ENCODE assay signal across 30 mouse cellular contexts in the genomic region with DNA sequence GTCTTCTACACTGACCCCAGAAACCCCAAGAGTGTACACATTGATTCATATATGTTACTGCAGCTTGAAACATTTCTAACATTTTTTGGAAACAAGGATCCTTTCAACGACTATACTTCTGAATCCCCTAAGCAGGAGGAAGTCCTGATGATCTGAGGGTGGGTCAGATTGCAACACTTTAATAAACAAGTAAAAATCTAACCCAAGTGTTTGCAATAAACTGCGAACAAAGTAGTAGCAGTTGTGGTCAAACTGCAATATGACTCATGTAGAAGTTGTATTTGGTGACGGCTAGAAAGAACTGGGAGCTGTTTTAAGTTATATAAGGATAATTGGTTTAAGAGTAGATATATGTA. TPM values are rescaled to one million over a fixed set of nuclear protein-coding genes. Genes with fewer than 3 reads are reported as not detected.
A peak's percentile ranks its signal among the peaks of the same experiment; 100 is the strongest.
DNase-seq lines count a peak whose midpoint lies in the region; ATAC-seq and TF ChIP-seq lines count a peak whose summit lies in the region.
"Had no signal": no experiment of that assay in that cellular context is flagged by ENCODE, and none has a peak within 500 bp of the region (broad histone marks: within the 10 kb centered on the region; RNA-seq: fewer than 3 reads in every experiment).

No protein-coding gene starts in this region.

- no peak overlapping the region for H3K4me3 ChIP-seq in midbrain, embryonic 11.5 days (ENCODE audit: low read depth, low read length)
- H3K4me3 ChIP-seq in midbrain, embryonic 10.5 days = no peak overlapping the region
- H3K4me3 ChIP-seq in bone marrow macrophage, adult 2 months (ENCODE audit: insufficient read depth, low read length) = no peak overlapping the region
- H3K4me3 ChIP-seq: embryonic facial prominence, embryonic 10.5 days; embryonic facial prominence, embryonic 15.5 days; forebrain, embryonic 12.5 days; heart, embryonic 10.5 days; heart, embryonic 15.5 days; hindbrain, embryonic 13.5 days; neural tube, embryonic 12.5 days had no signal

- no peak for TF ChIP-seq CTCF in bone marrow macrophage, adult 2 months (IDR thresholded peaks at IDR 0.05; ENCODE audit: low read depth, low read length)

- H3K4me2 ChIP-seq in midbrain, embryonic 11.5 days = no peak overlapping the region
- H3K4me2 ChIP-seq: embryonic facial prominence, embryonic 15.5 days; forebrain, embryonic 12.5 days; heart, embryonic 15.5 days; hindbrain, embryonic 13.5 days; neural tube, embryonic 12.5 days had no signal

- WGBS in midbrain, embryonic 11.5 days = 91% methylated on average over 3 of the region's 3 CpGs
- 92% methylated on average over 3 of the region's 3 CpGs for WGBS in midbrain, embryonic 10.5 days

- no peaks in the 10 kb centered on the region for H3K27me3 ChIP-seq in midbrain, embryonic 11.5 days (ENCODE audit: control insufficient read depth, insufficient read depth, low read length)
- H3K27me3 ChIP-seq in midbrain, embryonic 10.5 days (ENCODE audit: low read depth, poor library complexity, severe bottlenecking) = peaks cover under 1% of the 10 kb centered on the region; the same call in 1 of the 2 replicates
- H3K27me3 ChIP-seq: embryonic facial prominence, embryonic 15.5 days; forebrain, embryonic 12.5 days; heart, embryonic 15.5 days; megakaryocyte, embryonic 14.5 days; neural tube, embryonic 12.5 days had no signal

- H3K27ac ChIP-seq in midbrain, embryonic 11.5 days (ENCODE audit: low read depth, low read length) = no peak overlapping the region
- H3K27ac ChIP-seq in midbrain, embryonic 10.5 days (replicated peaks) = no peak overlapping the region
- H3K27ac ChIP-seq in bone marrow macrophage, adult 2 months (ENCODE audit: insufficient read depth, low read depth, low read length) = peak overlapping the region; percentile 17; the same call in 1 of the 2 replicates
- H3K27ac ChIP-seq: embryonic facial prominence, embryonic 10.5 days; embryonic facial prominence, embryonic 15.5 days; forebrain, embryonic 12.5 days; heart, embryonic 10.5 days; heart, embryonic 15.5 days; hindbrain, embryonic 13.5 days; kidney, postnatal 0 days; neural tube, embryonic 12.5 days had no signal

- H3K36me3 ChIP-seq in midbrain, embryonic 11.5 days (ENCODE audit: control insufficient read depth, insufficient read depth, low read length) = no peaks in the 10 kb centered on the region
- no peaks in the 10 kb centered on the region for H3K36me3 ChIP-seq in midbrain, embryonic 10.5 days
- H3K36me3 ChIP-seq: embryonic facial prominence, embryonic 10.5 days; embryonic facial prominence, embryonic 15.5 days; forebrain, embryonic 12.5 days; heart, embryonic 10.5 days; heart, embryonic 15.5 days; hindbrain, embryonic 13.5 days; neural tube, embryonic 12.5 days had no signal

- no peak overlapping the region for H3K9ac ChIP-seq in midbrain, embryonic 11.5 days (ENCODE audit: low read length)
- H3K9ac ChIP-seq: embryonic facial prominence, embryonic 15.5 days; forebrain, embryonic 12.5 days; heart, embryonic 15.5 days; hindbrain, embryonic 13.5 days; neural tube, embryonic 12.5 days had no signal

- no peak for TF ChIP-seq POLR2A in bone marrow macrophage, adult 2 months (IDR thresholded peaks at IDR 0.05; ENCODE audit: borderline replicate concordance, low read depth, low read length)

- DNase-seq in midbrain, embryonic 11.5 days (ENCODE audit: low spot score, missing footprints) = peak; percentile 53
- no peak for DNase-seq in midbrain, embryonic 10.5 days (ENCODE audit: low spot score)
- no peak for DNase-seq in layer of hippocampus, adult 8-10 months (ENCODE audit: low spot score in 2 of 2)
- no peak for DNase-seq in heart, adult 8-10 months (ENCODE audit: low spot score)
- DNase-seq in ovary, postnatal 10 days (ENCODE audit: low spot score) = no peak
- DNase-seq: adrenal gland, postnatal 25 days; cerebellum, adult 2 months; cerebellum, postnatal 14 days; gastrocnemius, postnatal 10 days; heart, postnatal 4 days; kidney, adult 8-10 months; kidney, postnatal 4 days; layer of hippocampus, adult 9-11 months; liver; lung, adult 18-20 months; lung, postnatal 14 days; midbrain, embryonic 14.5 days; right cerebral cortex, postnatal 4 days had no signal

- no peak for ATAC-seq in midbrain, embryonic 11.5 days (ENCODE audit: low FRiP score)
- ATAC-seq in megakaryocyte progenitor cell, adult 5-6 weeks (replicated peaks; ENCODE audit: poor library complexity) = peak; percentile 51
- ATAC-seq: intestine, embryonic 16.5 days had no signal

- no peaks in the 10 kb centered on the region for H3K4me1 ChIP-seq in midbrain, embryonic 11.5 days (ENCODE audit: control insufficient read depth, insufficient read depth, low read length)
- H3K4me1 ChIP-seq in midbrain, embryonic 10.5 days = peaks cover 3% of the 10 kb centered on the region; the same call in 1 of the 2 replicates
- peaks cover 54% of the 10 kb centered on the region for H3K4me1 ChIP-seq in bone marrow macrophage, adult 2 months (ENCODE audit: control insufficient read depth, insufficient read depth, low read length)
- H3K4me1 ChIP-seq: heart, embryonic 15.5 days had no signal

- no peaks in the 10 kb centered on the region for H3K9me3 ChIP-seq in midbrain, embryonic 11.5 days (ENCODE audit: control insufficient read depth, low read length)
- no peaks in the 10 kb centered on the region for H3K9me3 ChIP-seq in midbrain, embryonic 10.5 days (replicated peaks)
- H3K9me3 ChIP-seq: embryonic facial prominence, embryonic 10.5 days; embryonic facial prominence, embryonic 15.5 days; forebrain, embryonic 12.5 days; heart, embryonic 10.5 days; heart, embryonic 15.5 days; hindbrain, embryonic 13.5 days; megakaryocyte, embryonic 14.5 days; neural tube, embryonic 12.5 days had no signal

RNA-seq across cellular contexts. Expression of a gene that starts 7.1 kb away (rescaled TPM):
- 4.6 and 5.5 TPM in 2 replicates for polyA plus RNA-seq in midbrain, embryonic 11.5 days (2014; fragmentation: Nextera tagmentation; extraction: Ambion mirVana)
- polyA plus RNA-seq in midbrain, embryonic 10.5 days (2016; fragmentation: Nextera tagmentation; extraction: Ambion mirVana) = 5.0 and 5.2 TPM in 2 replicates
- polyA plus RNA-seq in bone marrow macrophage, adult 2 months (2012; ENCODE audit: insufficient read depth, insufficient read length, missing spikeins) = 27.5 and 27.8 TPM in 2 replicates
- total RNA-seq in megakaryocyte progenitor cell, adult 5-6 weeks (2015) = 54.0 and 58.6 TPM in 2 replicates
- total RNA-seq in megakaryocyte progenitor cell, adult 5-6 weeks (2017) = 45.6 and 50.2 TPM in 2 replicates
- total RNA-seq in layer of hippocampus, adult 8-10 months (2022) = 10 to 100 TPM; 10.4 to 12.4 (median 11.4) TPM
- 10 to 100 TPM; 10.2 to 14.0 (median 12.8) TPM for total RNA-seq in heart, adult 8-10 months (2022)
